Comparison of ENCODE assay signal across 16 mouse cellular contexts in the genomic region with DNA sequence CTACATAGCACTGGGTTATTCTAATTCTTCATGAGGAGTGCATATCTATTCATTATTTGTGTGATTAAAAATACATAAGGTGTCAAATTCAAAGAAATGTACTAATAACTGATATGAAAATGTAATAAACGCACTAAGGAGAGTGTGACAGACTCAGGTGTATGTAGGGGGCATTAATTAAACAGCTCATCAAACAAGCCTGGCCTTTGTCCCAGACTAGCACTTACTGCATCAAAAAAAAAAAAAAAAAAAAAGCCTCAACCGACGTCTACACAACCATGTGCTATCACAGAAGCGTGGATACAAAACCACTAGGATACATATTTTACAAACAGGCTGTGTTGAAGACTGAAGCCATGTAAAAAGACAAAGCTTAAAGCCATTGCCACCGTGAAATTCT.
"Had no signal": no experiment of that assay in that cellular context is flagged by ENCODE, and none has a peak within 500 bp of the region (broad histone marks: within the 10 kb centered on the region; RNA-seq: fewer than 3 reads in every experiment).

No protein-coding gene starts in this region.

- H3K4me3 ChIP-seq: neural tube, embryonic 13.5 days; neural tube, embryonic 15.5 days; stomach, embryonic 15.5 days had no signal

- H3K27ac ChIP-seq: neural tube, embryonic 13.5 days; neural tube, embryonic 15.5 days; stomach, embryonic 15.5 days; stomach, postnatal 0 days had no signal

- H3K27me3 ChIP-seq: neural tube, embryonic 13.5 days; neural tube, embryonic 15.5 days; stomach, embryonic 15.5 days had no signal

- H3K36me3 ChIP-seq: neural tube, embryonic 13.5 days; neural tube, embryonic 15.5 days; stomach, embryonic 15.5 days had no signal

- H3K9ac ChIP-seq: neural tube, embryonic 13.5 days; neural tube, embryonic 15.5 days; stomach, embryonic 15.5 days had no signal

- DNase-seq: retina, postnatal 1 day; right cerebral cortex, adult 18-20 months; right cerebral cortex, postnatal 14 days; right cerebral cortex, postnatal 25 days; right cerebral cortex, postnatal 4 days; spleen, adult 18-20 months; thymus, adult 18-20 months; thymus, adult 2 months; thymus, postnatal 14 days; thymus, postnatal 25 days; thymus, postnatal 36 days; thymus, postnatal 4 days had no signal

- H3K9me3 ChIP-seq: neural tube, embryonic 13.5 days; neural tube, embryonic 15.5 days; stomach, embryonic 15.5 days had no signal

- H3K4me2 ChIP-seq: neural tube, embryonic 13.5 days; neural tube, embryonic 15.5 days; stomach, embryonic 15.5 days had no signal

- H3K4me1 ChIP-seq: neural tube, embryonic 13.5 days; neural tube, embryonic 15.5 days; stomach, embryonic 15.5 days had no signal
